Mouse (Mus musculus) neural tube, embryonic 14.5 days (tissue): ENCODE measurements around the gene Srl. TPM values are rescaled to one million over a fixed set of nuclear protein-coding genes. Genes with fewer than 3 reads are reported as not detected.

Experiments
- ATAC-seq: fragments of 200-750 bp; cut with Nextera tagmentation; 2 replicates; pipeline ENCODE4 v1.8.0; 2017; ENCODE audit warnings: low read depth, mild to moderate bottlenecking, moderate TSS enrichment, moderate library complexity
- H3K27ac ChIP-seq: fragments of 300-500 bp; sonication (generic); 2 replicates; pipeline ENCODE4 v1.5.1; 2014; ENCODE audit warnings: low read depth, mild to moderate bottlenecking, control low read depth, low read length, moderate library complexity, mixed read lengths
- H3K27me3 ChIP-seq: fragments of 300-500 bp; sonication (generic); 2 replicates; pipeline ENCODE4 v1.6.1; 2014; ENCODE audit warnings: low read length; ENCODE audit not compliant: control insufficient read depth, insufficient read depth
- H3K36me3 ChIP-seq: fragments of 300-500 bp; sonication (generic); 2 replicates; pipeline ENCODE4 v1.6.1; 2014; ENCODE audit warnings: low read length, mixed read lengths; ENCODE audit not compliant: control insufficient read depth, insufficient read depth
- H3K4me1 ChIP-seq: fragments of 300-500 bp; sonication (generic); 2 replicates; pipeline ENCODE4 v1.6.1; 2014; ENCODE audit warnings: low read length; ENCODE audit not compliant: control insufficient read depth, insufficient read depth
- H3K4me2 ChIP-seq: fragments of 300-500 bp; sonication (generic); 2 replicates; pipeline ENCODE4 v1.6.1; 2014; ENCODE audit warnings: mild to moderate bottlenecking, low read depth, low read length, control low read depth
- H3K4me3 ChIP-seq: fragments of 300-500 bp; sonication (generic); 2 replicates; pipeline ENCODE4 v1.5.1; 2014; ENCODE audit warnings: low read depth, low read length, control low read depth, mixed read lengths
- H3K9ac ChIP-seq: fragments of 300-500 bp; sonication (generic); replicated peaks from 2 replicates; pipeline ENCODE4 v1.6.1; 2014; ENCODE audit warnings: low read depth, mild to moderate bottlenecking, control low read depth, low read length, mixed read lengths
- H3K9me3 ChIP-seq: fragments of 300-500 bp; sonication (generic); 2 replicates; pipeline ENCODE4 v1.6.1; 2016; ENCODE audit warnings: low read length; ENCODE audit not compliant: control insufficient read depth
- WGBS: fragments of 180-500 bp; shearing (Covaris S2); extraction: QIAGEN DNeasy Blood & Tissue Kit; methylation state at CpG from one replicate; pipeline ENCODE4 v1.1.7; 2014; 5-methylcytosine and 5-hydroxymethylcytosine counted together
- polyA plus RNA-seq: library from polyadenylated mRNA; unstranded; fragments of >200 nt; fragmentation: Nextera tagmentation; extraction: Ambion mirVana; gene quantifications from 2 replicates; pipeline ENCODE4 v1.2.1, GENCODE M21; 2014

Gene Srl
- polyA plus RNA-seq, 1 experiment from 2014 or later: 22.7 TPM

DNA sequence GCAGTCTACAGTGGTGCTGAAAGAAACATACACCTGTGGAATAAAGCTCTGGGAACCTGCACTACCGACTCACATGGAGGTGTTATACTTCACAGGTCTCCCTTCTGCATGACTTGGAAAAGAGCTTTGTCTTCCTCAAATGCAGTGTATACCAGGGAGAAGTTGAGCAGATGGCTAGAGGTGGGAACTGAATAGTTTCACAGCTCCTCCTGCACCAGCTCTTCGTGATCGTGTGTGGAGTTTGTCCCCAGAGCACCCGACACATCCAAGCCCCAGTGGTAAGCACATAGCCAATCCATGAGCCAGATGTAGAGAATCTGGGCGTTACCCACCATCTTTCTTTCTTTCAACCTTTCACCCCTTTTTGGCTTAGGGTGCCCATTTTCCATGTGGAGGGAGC, 111.4 kb downstream of the Srl start:
- Histone ChIP-seq H3K9me3 (no peaks in the 10 kb centered on the region), H3K4me3 (no peak overlapping the region), H3K4me1 (no peaks in the 10 kb centered on the region), H3K36me3 (no peaks in the 10 kb centered on the region), H3K4me2 (no peak overlapping the region), H3K27ac (no peak overlapping the region), H3K9ac (no peak overlapping the region), H3K27me3 (no peaks in the 10 kb centered on the region)
- no peak for ATAC-seq
- WGBS: 88% methylated on average over 5 of the region's 5 CpGs

Other genes starting within 250 kb of the Srl start
- gene Adcy9, start 121.3 kb downstream of the Srl start, polyA plus RNA-seq: 6.4 and 6.7 TPM in 2 replicates
- 7.2 and 7.8 TPM in 2 replicates for gene Tfap4, start 18.0 kb upstream of the Srl start, polyA plus RNA-seq
- 13.2 and 20.3 TPM in 2 replicates for gene Glis2, start 52.9 kb upstream of the Srl start, polyA plus RNA-seq
- gene Pam16, start 83.2 kb upstream of the Srl start, polyA plus RNA-seq: 179 and 194 TPM in 2 replicates
- gene Vasn, start 98.1 kb upstream of the Srl start, polyA plus RNA-seq: 4.4 and 6.3 TPM in 2 replicates
- 55.0 and 61.9 TPM in 2 replicates for gene Dnaja3, start 98.2 kb upstream of the Srl start, polyA plus RNA-seq
- gene Coro7, start 138.0 kb upstream of the Srl start, polyA plus RNA-seq: 28.0 and 28.6 TPM in 2 replicates
- 57.2 and 63.7 TPM in 2 replicates for gene Nmral1, start 177.5 kb upstream of the Srl start, polyA plus RNA-seq
- gene Hmox2, start 184.5 kb upstream of the Srl start, polyA plus RNA-seq: 106 and 126 TPM in 2 replicates
- 125 TPM in 2 replicates for gene Cdip1, start 248.5 kb upstream of the Srl start, polyA plus RNA-seq